Mouse (Mus musculus): ENCODE data around the gene Soat2. TPM values are rescaled to one million over a fixed set of nuclear protein-coding genes. Genes with fewer than 3 reads are reported as not detected.

Soat2 gene
- 0.16 and 0.88 TPM in 2 replicates for polyA plus RNA-seq (2015; fragmentation: Nextera tagmentation; extraction: Ambion mirVana)

GRCm38 (mm10) chr15:102150301-102151135 lies at the start of gene Soat2:
Gene Soat2, plus strand, starts transcription at chr15:102150526.

GRCm38 (mm10) chr15:102136129-102136758 lies 14.1 kb upstream of the Soat2 start, which contains the start of gene Spryd3:
Gene Spryd3, minus strand, starts transcription at chr15:102136234.

GRCm38 (mm10) chr15:102144274-102144711 lies 6.0 kb upstream of the Soat2 start, which contains the start of gene Igfbp6:
Gene Igfbp6, plus strand, starts transcription at chr15:102144362.

GRCm38 (mm10) chr15:102202971-102203834 lies 52.9 kb downstream of the Soat2 start, which contains the start of gene Zfp740:
Gene Zfp740, plus strand, starts transcription at chr15:102203249.

GRCm38 (mm10) chr15:102204674-102205505 lies 54.6 kb downstream of the Soat2 start, which contains the start of gene Csad:
Gene Csad, minus strand, starts transcription at chr15:102204724.

Other genes with a start within 250 kb of the Soat2 start
- 113 and 146 TPM in 2 replicates for gene Krt4, start 225.8 kb upstream of the Soat2 start, polyA plus RNA-seq (2015; fragmentation: Nextera tagmentation; extraction: Ambion mirVana)
- gene Krt79, start 210.2 kb upstream of the Soat2 start, polyA plus RNA-seq (2015; fragmentation: Nextera tagmentation; extraction: Ambion mirVana), result 0.47 and 0.71 TPM in 2 replicates
- 2.1 and 2.2 TPM in 2 replicates for gene Krt78, start 196.2 kb upstream of the Soat2 start, polyA plus RNA-seq (2015; fragmentation: Nextera tagmentation; extraction: Ambion mirVana)
- 1,267 and 1,548 TPM in 2 replicates for gene Krt8, start 146.0 kb upstream of the Soat2 start, polyA plus RNA-seq (2015; fragmentation: Nextera tagmentation; extraction: Ambion mirVana)
- 1,517 and 1,777 TPM in 2 replicates for gene Krt18, start 122.3 kb upstream of the Soat2 start, polyA plus RNA-seq (2015; fragmentation: Nextera tagmentation; extraction: Ambion mirVana)
- 68.1 and 68.6 TPM in 2 replicates for gene Eif4b, start 76.8 kb upstream of the Soat2 start, polyA plus RNA-seq (2015; fragmentation: Nextera tagmentation; extraction: Ambion mirVana)
- gene Tns2, start 50.1 kb upstream of the Soat2 start, polyA plus RNA-seq (2015; fragmentation: Nextera tagmentation; extraction: Ambion mirVana), result 18.6 and 24.0 TPM in 2 replicates
- 26.5 and 29.8 TPM in 2 replicates for gene Spryd3, start 14.3 kb upstream of the Soat2 start, polyA plus RNA-seq (2015; fragmentation: Nextera tagmentation; extraction: Ambion mirVana)
- 78.2 and 93.2 TPM in 2 replicates for gene Igfbp6, start 6.2 kb upstream of the Soat2 start, polyA plus RNA-seq (2015; fragmentation: Nextera tagmentation; extraction: Ambion mirVana)
- 21.3 and 21.8 TPM in 2 replicates for gene Zfp740, start 52.7 kb downstream of the Soat2 start, polyA plus RNA-seq (2015; fragmentation: Nextera tagmentation; extraction: Ambion mirVana)
- 54.0 and 55.8 TPM in 2 replicates for gene Csad, start 54.2 kb downstream of the Soat2 start, polyA plus RNA-seq (2015; fragmentation: Nextera tagmentation; extraction: Ambion mirVana)
- 1.2 and 2.5 TPM in 2 replicates for gene Itgb7, start 81.4 kb downstream of the Soat2 start, polyA plus RNA-seq (2015; fragmentation: Nextera tagmentation; extraction: Ambion mirVana)
- 27.1 and 28.4 TPM in 2 replicates for gene Rarg, start 107.0 kb downstream of the Soat2 start, polyA plus RNA-seq (2015; fragmentation: Nextera tagmentation; extraction: Ambion mirVana)
- gene Gm9918, start 120.0 kb downstream of the Soat2 start, polyA plus RNA-seq (2015; fragmentation: Nextera tagmentation; extraction: Ambion mirVana), result 0.07 TPM in 1 of 2 replicates, not detected in the other
- 81.9 and 85.2 TPM in 2 replicates for gene Mfsd5, start 128.9 kb downstream of the Soat2 start, polyA plus RNA-seq (2015; fragmentation: Nextera tagmentation; extraction: Ambion mirVana)
- 4.2 and 5.0 TPM in 2 replicates for gene Espl1, start 145.7 kb downstream of the Soat2 start, polyA plus RNA-seq (2015; fragmentation: Nextera tagmentation; extraction: Ambion mirVana)
- 296 and 317 TPM in 2 replicates for gene Pfdn5, start 175.6 kb downstream of the Soat2 start, polyA plus RNA-seq (2015; fragmentation: Nextera tagmentation; extraction: Ambion mirVana)
- 46.2 and 48.2 TPM in 2 replicates for gene Myg1, start 181.2 kb downstream of the Soat2 start, polyA plus RNA-seq (2015; fragmentation: Nextera tagmentation; extraction: Ambion mirVana)
- gene Aaas, start 200.2 kb downstream of the Soat2 start, polyA plus RNA-seq (2015; fragmentation: Nextera tagmentation; extraction: Ambion mirVana), result 28.3 and 30.9 TPM in 2 replicates
- 0.24 TPM in 2 replicates for gene Sp7, start 216.7 kb downstream of the Soat2 start, polyA plus RNA-seq (2015; fragmentation: Nextera tagmentation; extraction: Ambion mirVana)

All from urinary bladder, postnatal 0 days (tissue).